Mouse (Mus musculus) layer of hippocampus, adult 9-11 months (tissue): ENCODE results near the gene Olfm4.

ENCODE experiments used
- DNase-seq: peaks from one replicate; pipeline ENCODE4 v3.0.0; 2022

Olfm4 gene

DNA sequence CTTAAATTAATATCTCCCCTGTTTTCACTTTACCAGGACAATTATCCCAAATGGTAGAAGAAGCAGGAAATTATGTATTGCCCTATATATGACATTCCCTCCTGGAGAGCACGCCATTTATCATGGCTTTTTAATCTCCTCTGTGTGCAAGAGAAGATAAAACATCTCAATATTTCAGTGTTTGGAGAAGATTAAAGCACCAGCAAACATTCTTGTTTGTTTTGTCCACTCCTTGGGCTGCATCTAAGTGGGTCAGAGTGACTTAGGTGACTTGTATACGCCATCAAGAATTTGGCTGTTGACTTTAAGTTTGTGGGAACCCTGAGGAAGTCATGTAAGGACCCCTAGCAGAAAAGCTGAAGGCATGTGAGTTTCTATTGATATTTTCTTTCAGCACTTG, at the start of gene Olfm4:
Gene Olfm4 (plus strand): TSS at position 301 of the 400 bp plus-strand sequence.
- DNase-seq = no peak

DNA sequence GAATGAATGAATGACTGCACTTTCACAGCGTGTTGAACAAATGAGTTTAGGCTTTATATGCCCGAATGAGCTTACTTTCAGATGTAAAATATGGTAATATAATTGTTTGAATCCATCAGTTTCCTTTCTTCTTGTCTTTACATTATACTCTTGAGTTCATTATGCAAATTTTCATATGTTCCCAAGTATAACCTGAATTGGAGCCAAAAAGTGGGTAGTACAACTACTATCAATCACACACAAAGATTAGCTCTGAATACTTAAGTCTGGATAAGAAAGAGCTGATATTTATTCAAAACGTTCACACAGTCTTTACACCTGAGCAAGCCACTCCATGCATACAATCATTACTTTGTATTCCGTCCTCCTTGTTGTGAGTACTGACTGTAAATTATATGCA, 49.5 kb upstream of the Olfm4 start:
- no peak for DNase-seq

- no peak for DNase-seq
These were observed 46.9 kb upstream of the Olfm4 start for GRCm38 (mm10) chr14:79936879-79937468.

- DNase-seq = no peak
These were observed 38.0 kb upstream of the Olfm4 start for GRCm38 (mm10) chr14:79945876-79946275.

GRCm38 (mm10) chr14:79955678-79956077, 28.2 kb upstream of the Olfm4 start:
- no peak for DNase-seq

DNA sequence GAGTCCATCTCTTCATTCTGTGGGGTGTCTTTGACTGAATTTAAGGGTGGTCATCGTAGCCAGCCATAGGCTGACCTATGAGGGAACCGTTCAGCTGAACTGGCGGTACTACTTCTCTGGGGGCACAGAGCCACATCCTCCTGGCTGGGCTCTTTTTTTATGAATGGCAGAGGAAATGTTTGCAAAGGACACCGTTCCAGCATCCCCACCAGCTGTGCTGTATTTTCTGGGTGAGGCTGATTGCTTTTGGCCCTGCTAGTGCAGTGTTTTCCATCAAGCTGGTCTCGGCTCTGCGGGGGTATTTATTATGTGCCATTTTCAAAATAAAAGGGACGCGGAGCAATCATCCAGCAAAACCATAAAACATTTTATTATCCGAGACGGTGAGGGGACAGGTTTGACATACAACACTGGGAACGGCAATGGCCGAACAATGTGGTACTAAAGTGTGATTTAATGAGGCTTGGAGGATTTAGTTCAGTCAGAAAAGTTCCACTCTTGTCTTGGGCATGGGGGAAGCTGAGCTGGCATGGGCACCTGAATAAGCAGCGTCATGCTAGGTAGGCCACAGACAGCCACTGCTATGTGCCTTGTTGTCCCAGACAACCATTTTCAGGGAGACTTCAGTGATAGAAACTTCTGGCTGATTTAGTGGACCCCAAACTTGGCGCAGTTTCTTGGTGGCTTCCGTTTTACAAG, 25.9 kb upstream of the Olfm4 start:
- no peak for DNase-seq

DNA sequence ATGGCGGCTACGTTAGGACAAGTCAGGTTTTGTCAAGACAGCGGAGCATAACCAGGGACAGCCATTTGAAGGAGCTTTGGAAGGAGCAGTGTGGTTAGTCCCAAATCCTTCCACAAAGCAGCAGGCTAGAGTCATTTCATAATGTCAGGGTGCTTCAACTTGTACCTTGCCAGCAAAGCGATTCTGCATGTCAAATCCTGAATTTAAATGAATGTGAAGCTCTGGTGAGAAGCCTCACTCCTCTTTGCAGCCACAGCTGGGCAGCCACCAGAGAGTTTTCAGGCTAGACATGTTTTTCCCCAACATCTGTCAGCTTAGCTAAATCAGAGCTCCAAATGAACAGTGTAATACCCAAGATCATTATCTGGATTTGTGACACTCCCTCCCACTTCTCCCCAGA, 22.7 kb upstream of the Olfm4 start:
- no peak for DNase-seq

- DNase-seq = no peak
These were observed 22.3 kb upstream of the Olfm4 start for GRCm38 (mm10) chr14:79961602-79962001.

GRCm38 (mm10) chr14:79970165-79970564, 13.7 kb upstream of the Olfm4 start:
- peak; percentile 68 for DNase-seq

DNA sequence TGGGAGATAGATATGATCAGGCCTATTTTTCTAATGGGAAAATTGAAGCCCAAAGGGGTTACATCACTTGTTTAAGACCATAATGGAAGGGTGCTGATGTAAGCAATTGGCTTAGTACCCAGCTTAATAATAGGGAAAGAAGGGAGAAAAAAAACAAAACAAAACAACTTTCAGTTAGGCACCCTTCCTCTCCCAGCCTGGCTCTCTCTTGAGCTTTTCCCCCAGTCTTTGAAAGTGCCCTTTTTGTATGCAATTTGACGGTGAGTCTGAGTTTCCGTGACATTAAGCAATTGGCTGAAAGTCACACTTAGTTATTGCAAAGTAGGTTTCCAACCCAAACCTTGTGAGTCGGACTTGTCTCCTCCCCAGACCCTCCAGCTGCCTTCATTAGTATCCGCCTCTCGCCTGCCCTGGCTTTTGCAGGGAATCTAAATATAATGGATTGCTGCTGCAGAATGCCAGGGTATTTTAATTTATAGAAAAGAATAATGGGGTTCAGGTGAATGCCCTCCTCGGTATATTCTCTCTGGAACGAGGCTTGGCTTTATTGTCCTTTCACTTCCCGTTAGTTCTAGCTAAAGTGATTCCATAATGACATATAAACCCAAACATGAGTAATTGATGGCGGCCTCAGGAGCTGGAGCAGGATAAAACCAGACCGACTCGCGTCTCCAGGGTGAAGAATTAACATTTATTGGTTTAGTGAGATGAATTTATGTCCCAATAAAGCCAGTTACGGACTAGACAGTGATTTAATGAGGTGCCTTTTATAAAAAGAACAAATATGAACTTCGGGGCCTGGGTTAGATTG, 12.7 kb upstream of the Olfm4 start:
- no peak for DNase-seq

DNA sequence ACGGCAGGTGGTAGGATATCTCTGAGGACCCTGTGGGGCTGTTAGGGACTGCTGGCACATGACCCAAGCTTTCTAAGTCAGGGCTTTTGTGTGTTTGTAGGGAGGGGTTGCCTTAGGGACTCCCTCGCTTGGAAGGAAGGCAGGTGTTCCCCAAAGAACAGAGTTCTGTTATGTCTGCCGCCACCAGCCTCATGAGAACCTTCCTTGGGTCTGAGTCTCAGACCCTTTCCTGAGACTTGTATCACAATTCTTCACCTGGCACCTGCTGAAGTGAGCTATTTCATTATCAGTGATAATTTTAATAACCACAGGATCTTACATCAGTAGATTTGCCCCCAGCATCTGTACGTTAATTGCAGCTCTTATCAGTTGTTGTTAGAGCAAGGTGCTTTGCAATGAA, 2.4 kb upstream of the Olfm4 start:
- DNase-seq = no peak

DNA sequence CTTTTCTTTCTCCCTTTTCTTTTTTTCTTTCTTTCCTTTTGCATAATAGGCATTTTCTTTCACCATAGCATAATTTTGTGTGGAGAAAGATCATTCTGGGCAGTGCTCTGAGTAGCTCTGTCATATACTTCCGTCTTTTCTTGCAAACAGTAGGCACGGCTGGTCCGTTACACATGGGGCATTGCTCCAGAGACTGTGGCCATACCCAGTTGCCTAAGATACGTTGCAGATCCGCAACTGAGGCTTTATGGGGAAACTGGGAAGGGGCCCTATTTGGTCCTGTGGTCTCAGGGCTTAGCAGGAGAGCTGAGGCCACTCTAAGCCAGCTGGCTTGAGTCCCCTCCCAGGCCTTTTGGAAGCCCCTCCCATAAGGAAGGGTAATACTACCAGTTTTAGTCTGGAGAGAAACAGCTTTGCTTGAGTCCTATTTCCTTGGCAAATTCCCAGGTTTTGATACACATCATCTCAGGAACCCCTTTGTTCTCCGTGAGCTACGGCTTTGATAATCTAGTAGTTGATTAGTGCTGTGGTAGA, 1.3 kb downstream of the Olfm4 start:
- DNase-seq = no peak

GRCm38 (mm10) chr14:79985696-79986095, 1.8 kb downstream of the Olfm4 start:
- DNase-seq = no peak

DNA sequence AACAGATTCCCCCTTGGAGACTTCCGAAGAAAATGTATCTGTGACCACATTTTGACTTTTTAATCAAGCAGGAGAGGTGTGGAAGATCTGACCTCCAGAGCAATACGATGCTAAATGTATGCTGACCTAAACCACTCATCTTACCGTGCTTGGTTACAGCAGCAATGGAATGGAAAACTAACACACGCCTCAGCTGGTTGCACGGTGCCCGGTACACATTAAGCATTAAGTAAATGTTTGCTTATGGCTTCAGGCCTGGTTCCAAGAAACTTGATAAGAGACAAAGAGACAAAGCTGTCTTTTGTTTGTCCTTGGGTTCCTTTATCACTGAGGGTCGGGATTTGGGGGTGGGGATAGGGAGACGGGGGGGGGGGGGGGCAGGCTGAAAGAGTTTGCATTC, 3.0 kb downstream of the Olfm4 start:
- DNase-seq = no peak

DNA sequence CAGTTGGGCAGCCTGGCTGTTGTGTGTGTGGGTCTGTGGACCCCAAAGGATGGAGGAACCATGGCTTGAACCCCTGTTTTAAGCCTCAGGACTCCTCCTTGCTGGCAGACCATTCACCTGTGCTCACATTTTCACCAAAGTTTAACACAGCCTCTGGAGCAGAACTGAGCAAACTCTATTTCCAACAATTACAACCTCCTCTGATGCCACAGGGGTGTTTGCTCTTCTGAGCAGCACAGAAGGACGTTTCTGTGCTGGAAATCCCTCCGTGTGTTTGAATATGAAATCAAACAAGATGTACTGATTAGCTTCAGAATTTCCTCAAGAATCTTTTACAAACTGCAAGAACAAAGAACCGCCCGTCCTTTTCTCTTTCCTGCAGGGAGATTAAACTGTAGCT, 5.9 kb downstream of the Olfm4 start:
- no peak for DNase-seq

GRCm38 (mm10) chr14:79990547-79990946, 6.7 kb downstream of the Olfm4 start:
- no peak for DNase-seq

DNA sequence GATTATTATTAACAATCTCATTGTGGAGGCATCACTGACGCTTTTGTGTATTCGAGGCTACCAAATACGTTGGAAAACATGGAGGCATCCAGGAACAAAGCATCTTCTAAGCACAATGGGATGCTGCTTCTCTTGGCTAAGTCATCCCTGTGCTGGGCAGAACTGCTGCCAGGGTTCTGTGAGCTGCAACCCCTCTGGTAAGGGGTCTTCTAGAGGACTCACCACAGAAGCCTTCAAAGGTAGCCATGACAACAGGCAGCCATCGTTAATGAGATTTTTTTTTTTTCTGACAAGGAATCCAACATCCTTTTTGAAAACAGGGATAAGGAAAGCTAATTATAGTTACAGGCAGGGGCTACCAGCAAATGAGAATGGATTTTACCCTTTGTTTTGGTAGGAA, 13.7 kb downstream of the Olfm4 start:
- DNase-seq = no peak

DNA sequence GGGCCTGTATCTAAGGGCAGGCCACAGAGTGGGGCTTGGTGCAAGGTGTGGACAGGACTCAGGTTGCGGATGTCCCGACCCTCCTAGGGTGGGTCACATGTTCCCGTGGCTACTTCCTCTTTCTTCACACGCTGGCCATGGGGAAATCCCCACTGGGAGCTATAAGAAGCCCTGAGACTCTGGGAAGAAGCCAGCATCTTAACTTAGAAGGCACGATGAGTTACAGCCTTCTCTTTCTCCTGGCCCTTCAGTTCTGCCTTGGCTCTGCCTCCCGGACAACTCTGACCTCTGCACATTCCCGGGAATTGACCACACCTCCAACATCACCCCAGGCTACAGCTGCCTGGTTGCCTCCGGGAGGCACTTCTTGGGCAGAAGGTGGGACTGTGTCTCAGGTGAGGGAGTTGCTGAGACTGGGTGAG, 16.2 kb downstream of the Olfm4 start:
- DNase-seq = peak; percentile 20

GRCm38 (mm10) chr14:80007686-80008085, 23.8 kb downstream of the Olfm4 start:
- no peak for DNase-seq

DNA sequence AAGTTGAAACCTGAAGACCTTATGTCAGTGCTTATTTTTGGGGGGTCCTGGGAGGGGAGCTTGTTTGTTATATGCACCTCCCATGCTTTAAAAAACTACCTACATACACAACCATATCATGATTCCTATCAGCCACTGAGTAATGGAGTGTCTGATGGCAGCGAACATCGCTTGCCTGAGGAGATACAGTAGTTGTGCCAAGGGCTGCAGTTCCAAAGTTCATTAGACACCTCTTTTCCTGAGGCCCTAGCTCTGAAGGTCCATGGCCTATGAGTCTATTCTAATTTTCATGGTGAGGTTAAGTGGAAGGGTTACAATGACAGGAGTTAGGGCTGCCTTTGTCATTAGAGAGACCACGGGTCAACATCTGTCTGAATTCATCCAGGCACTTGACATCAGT, 26.5 kb downstream of the Olfm4 start:
- no peak for DNase-seq

DNA sequence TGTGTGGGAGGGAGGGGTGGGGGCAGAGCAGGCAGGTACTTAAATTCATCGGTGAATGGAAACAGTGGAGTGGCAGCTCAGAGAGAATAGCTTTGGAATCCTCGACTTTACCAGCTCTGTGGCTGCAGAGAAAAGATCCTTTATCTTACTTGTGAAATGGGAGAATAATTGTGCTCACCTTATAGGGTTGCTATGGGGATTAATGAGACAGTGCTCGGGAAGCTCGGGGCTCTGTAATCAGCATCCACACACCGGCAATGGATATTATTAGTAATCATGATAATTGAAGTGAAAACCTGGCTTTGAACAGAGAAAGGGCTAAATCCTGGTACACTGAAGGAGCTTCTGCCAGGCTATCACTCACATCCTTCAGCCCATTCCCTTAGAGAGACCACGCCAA, 31.1 kb downstream of the Olfm4 start:
- DNase-seq = no peak

GRCm38 (mm10) chr14:80016112-80016511, 32.2 kb downstream of the Olfm4 start:
- no peak for DNase-seq

DNA sequence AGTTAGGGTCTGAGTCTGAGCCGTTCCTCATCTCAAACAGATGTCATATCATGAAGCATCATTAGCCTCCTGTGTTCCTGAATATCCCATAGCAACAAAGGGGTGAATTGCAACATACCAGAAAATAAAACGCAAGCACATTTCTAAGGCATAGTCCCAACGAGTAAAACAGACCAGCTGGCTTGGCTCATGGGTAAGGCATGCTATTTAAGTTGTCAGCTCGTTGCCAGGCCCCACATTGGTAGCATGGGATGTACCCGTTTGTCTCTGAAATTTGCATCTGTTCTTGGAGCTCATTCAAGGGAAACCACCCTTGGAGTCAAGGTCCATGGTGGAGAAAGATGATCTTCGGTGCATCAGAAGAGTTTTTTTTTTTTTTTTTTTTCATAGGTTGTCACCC, 42.2 kb downstream of the Olfm4 start:
- peak; percentile 84 for DNase-seq
